Comparison of ENCODE assay signal across 8 mouse cellular contexts in genomic region chr12:78987581-78988081, GRCm38 (mm10). TPM values are rescaled to one million over a fixed set of nuclear protein-coding genes. Genes with fewer than 3 reads are reported as not detected.
DNase-seq lines count a peak whose midpoint lies in the region; ATAC-seq and TF ChIP-seq lines count a peak whose summit lies in the region.

No protein-coding gene starts in this region.

- ATAC-seq in monocyte, adult 5-6 weeks (replicated peaks; ENCODE audit: insufficient number of reproducible peaks, low FRiP score, low TSS enrichment, poor library complexity, severe bottlenecking) = no peak

- TF ChIP-seq POLR2A in cerebellum, adult 2 months (IDR thresholded peaks at IDR 0.05; ENCODE audit: borderline replicate concordance, insufficient read depth, low read length) = no peak

- H3K27ac ChIP-seq in cerebellum, adult 2 months (ENCODE audit: insufficient read depth, low read length) = peak overlapping the region; percentile 29

- no peak overlapping the region for H3K4me3 ChIP-seq in cerebellum, adult 2 months (replicated peaks; ENCODE audit: insufficient read depth, low read depth, low read length)

- WGBS in cerebellum, adult 2 months = 14% methylated on average over 9 of the region's 9 CpGs

- H3K27me3 ChIP-seq in cerebellum, adult 2 months (ENCODE audit: control insufficient read depth, insufficient read depth, low read length) = no peaks in the 10 kb centered on the region

- DNase-seq in adrenal gland, adult 2 months = peak; percentile 36
- DNase-seq in adrenal gland, postnatal 10 days = no peak
- DNase-seq in layer of hippocampus, postnatal 10 days (ENCODE audit: low spot score in 2 of 2) = peak; percentile 29 to 41
- no peak for DNase-seq in layer of hippocampus, adult 9-11 months
- peak; percentile 59 to 74 for DNase-seq in cerebellum, adult 2 months
- DNase-seq in kidney, postnatal 36 days = peak; percentile 15 to 29
- DNase-seq in liver = no peak

- TF ChIP-seq CTCF in cerebellum, adult 2 months (IDR thresholded peaks at IDR 0.05; ENCODE audit: borderline replicate concordance, insufficient read depth, low read depth, low read length) = peak; percentile 2; the same call in 1 of the 2 replicates

- H3K4me1 ChIP-seq in cerebellum, adult 2 months (ENCODE audit: control insufficient read depth, insufficient read depth, low read length) = peaks cover 44% of the 10 kb centered on the region

RNA-seq across cellular contexts. Expression of gene Tmem229b, which starts 19.8 kb away (rescaled TPM):
- total RNA-seq in adrenal gland, adult 2 months (2021) = 10 to 100 TPM in 1 of 2 experiments, 1 to 10 TPM in 1; 5.8 to 11.3 TPM
- polyA plus RNA-seq in adrenal gland, adult 2 months (2012; rRNA removed) = 9.2 and 9.3 TPM in 2 replicates
- total RNA-seq in adrenal gland, postnatal 10 days (2021) = 10 to 100 TPM; 12.9 to 13.4 TPM
- 10 to 100 TPM; 88.7 to 96.9 TPM for total RNA-seq in layer of hippocampus, postnatal 10 days (2021)
- 80.8 and 90.8 TPM in 2 replicates for polyA plus RNA-seq in cerebellum, adult 2 months (2012; rRNA removed)
- total RNA-seq in monocyte, adult 5-6 weeks (2017) = 47.0 to 75.7 TPM (median 65.1 TPM) in 3 replicates

RNA-seq across cellular contexts. Expression of gene Plekhh1, which starts 41.3 kb away (rescaled TPM):
- 1 to 10 TPM; 1.8 to 2.2 TPM for total RNA-seq in adrenal gland, adult 2 months (2021)
- 1.4 and 2.1 TPM in 2 replicates for polyA plus RNA-seq in adrenal gland, adult 2 months (2012; rRNA removed)
- total RNA-seq in adrenal gland, postnatal 10 days (2021) = 1 to 10 TPM; 1.5 to 2.0 TPM
- 1 to 10 TPM; 2.6 to 2.9 TPM for total RNA-seq in layer of hippocampus, postnatal 10 days (2021)
- polyA plus RNA-seq in cerebellum, adult 2 months (2012; rRNA removed) = 34.2 and 36.7 TPM in 2 replicates
- 0.29 to 0.32 TPM in 2 of 3 replicates, not detected in the other for total RNA-seq in monocyte, adult 5-6 weeks (2017)

Comparison
In these comparisons a context has a peak if more than half of its experiments do, and no peak if none do; other contexts are left out.
1. DNase-seq: peak in adrenal gland, adult 2 months (single experiment), layer of hippocampus, postnatal 10 days (2 of 2), cerebellum, adult 2 months (2 of 2) and kidney, postnatal 36 days (2 of 2); none in adrenal gland, postnatal 10 days (single experiment), layer of hippocampus, adult 9-11 months (single experiment) and liver (single experiment).